Mouse (Mus musculus) gastrocnemius, postnatal 25 days (tissue): ENCODE data around the gene Pnliprp2. TPM values are rescaled to one million over a fixed set of nuclear protein-coding genes. Genes with fewer than 3 reads are reported as not detected.

Experiments
- DNase-seq: peaks from one replicate; pipeline ENCODE4 v3.0.0; 2022
- long read RNA-seq, 2 experiments: library from polyadenylated mRNA; stranded (forward); transcript quantifications; one replicate each; pipeline ENCODE4 v2.0.0; 2021
- total RNA-seq, 2 experiments: library from RNA; stranded (reverse); gene quantifications; 1 replicate in 1 of 2; 2 replicates in 1 of 2; pipeline ENCODE4 v1.2.3; 2021

The Pnliprp2 gene
- total RNA-seq = not detected
- long read RNA-seq, experiment 1 = 0 reads
- long read RNA-seq, experiment 2 = 0 reads

DNA sequence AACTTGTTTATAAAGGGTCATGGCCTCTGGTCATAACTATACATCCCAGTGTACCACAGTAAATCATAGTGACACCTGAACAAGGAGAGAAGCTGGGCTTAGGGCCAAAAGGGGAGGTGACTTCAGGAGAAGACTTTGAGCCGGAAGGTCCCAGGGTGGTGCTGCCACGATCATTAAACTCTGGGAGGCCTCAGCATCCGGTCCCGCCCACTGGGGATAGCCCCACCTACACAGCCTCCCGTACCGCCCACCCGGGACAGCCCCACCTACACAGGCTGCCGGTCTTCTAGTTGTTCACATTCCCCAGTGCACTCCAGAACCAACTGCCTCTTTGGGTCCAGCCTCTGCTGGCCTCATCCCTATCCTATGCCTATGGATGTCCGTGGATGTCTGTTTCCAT, at the start of gene Pnliprp2:
Pnliprp2 (plus strand) TSS at position 297 of the 400 bp plus-strand sequence.
- DNase-seq = no peak

DNA sequence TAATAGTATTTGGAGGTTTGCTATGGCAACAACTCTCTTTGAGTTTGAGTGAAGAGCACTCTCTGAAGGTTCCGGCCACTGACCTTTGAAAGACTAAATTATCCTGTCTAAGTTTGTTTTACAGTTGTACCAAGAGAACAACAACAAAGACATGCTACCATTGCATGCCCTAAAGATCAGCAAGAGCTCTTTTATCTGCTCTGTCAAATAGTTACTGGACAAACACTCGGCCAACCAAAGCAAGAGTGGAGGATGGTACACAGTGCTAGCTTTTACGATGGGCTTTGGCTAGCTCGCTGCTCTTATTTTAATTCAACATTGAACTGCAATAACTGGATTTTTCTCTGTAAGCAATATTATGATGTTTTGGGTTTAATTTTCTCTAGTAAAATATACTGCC, 41.6 kb upstream of the Pnliprp2 start:
- DNase-seq = no peak

DNA sequence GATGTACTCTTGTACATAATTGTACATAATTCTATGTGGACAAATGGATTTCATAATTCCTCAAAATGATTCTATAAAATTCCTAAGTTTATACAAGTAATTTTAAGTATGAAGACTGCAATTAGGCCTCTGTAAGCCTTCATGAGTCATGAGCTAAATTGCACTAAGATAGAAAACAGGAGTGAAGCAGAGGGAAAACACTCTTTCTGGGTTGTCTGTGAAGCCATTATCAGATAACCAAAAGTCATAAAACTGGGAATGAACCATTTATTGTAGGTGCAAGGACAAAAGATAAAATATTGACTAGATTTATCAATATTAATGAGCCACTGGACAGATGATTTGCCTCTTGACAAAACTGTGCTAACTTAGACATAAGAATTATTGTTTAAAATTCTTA, 39.1 kb upstream of the Pnliprp2 start:
- no peak for DNase-seq

DNA sequence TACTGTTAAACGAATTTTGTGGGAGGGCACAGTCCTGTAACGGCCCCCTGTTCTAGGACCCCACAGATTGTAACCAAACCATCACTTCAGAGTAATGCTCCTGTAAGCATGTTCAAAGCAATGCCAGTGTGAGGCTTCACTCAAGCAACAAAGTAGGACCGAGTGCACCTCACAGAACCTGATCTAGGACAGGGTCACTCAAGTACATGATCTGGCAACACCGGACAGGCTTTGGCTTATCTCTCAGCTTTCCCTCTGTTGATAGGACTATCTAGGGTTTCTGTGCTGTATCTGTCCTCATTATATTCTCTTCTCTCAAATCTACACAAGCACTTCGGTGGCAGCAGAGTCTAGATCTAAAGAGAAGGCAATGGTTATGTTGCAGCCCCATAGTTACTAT, 33.0 kb upstream of the Pnliprp2 start:
- no peak for DNase-seq

GRCm38 (mm10) chr19:58727756-58728155, 31.8 kb upstream of the Pnliprp2 start:
- DNase-seq = no peak

DNA sequence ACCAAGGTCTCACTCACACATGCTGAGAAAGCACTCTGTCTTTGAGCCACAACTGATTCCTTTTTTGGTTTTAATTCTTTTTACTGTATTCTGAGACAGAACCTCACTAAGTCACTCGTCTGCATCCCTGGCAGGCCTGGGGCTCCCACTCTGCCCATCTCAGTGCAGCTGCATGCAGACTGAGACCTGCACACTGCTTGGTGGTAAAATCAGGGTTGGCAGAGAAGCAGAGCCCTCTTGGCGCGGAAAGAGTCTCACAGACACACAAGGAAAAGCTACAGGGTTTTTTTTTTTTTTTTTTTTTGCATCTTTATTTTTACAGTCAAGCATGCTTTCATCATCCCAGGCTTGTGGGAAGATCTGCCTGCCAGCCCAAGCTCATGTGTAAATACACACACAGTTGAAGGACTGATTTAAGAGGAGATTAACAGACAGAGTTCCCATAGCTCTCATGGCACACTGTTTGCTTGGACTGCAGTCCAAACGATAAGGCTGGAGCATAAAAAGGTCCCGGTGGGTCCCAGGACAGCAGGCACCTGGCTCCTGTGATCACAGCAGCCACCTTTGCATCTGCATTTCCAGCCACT, 31.0 kb upstream of the Pnliprp2 start, which contains the start of gene Pnliprp1:
Pnliprp1 (plus strand) TSS at position 443 of the 587 bp plus-strand sequence.
- DNase-seq = no peak

GRCm38 (mm10) chr19:58733216-58733615, 26.3 kb upstream of the Pnliprp2 start:
- DNase-seq = no peak

DNA sequence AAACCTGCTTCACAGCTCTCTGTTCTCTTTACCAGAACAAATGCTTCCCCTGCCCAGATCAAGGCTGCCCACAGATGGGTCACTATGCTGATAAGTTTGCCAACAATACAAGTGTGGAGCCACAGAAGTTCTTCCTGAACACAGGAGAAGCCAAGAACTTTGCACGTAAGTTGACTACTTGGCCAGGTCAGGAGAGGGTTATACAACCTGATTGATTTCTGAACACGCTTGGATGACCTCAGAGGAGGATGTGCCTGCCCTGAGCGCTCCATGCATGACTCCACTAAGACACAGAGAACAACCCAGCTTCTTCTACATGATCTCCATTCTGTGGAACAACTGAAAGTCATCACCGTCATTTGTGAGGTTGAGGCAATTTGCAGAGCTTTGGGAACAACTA, 21.4 kb upstream of the Pnliprp2 start:
- no peak for DNase-seq

DNA sequence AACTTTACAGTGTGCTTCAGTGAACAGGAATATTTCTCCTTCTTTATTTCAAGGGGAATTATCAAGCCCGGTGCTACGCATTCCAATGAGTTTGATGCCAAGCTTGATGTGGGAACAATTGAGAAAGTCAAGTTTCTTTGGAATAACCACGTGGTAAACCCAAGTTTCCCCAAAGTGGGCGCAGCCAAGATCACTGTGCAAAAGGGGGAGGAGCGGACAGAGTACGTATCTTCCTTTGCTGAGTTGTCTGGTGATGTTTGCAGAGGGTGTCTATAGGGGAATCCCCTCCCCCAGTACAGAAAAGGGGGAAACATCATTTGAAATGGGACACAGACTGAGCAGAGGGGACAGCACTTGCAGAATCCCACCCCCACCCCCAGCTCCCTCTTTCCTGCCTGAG, 18.5 kb upstream of the Pnliprp2 start:
- no peak for DNase-seq

DNA sequence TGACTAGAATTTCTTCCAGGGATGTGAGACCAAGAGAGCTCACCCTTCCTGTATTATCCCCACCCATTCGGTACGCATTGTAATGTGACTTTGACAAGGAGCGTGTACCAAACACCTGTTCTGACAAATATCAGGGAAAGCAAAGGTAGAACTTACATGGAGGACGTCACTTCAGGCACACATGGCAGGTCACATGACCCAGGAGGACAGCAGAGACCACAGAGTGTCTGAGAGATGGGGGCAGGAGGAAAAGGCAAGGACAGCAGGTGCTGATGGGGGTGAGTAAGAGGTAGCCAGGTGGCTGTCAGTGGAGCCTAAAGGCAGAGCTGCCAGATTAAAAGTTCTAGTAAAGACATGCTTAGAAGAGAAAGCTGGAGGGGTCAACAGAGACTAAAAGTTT, 16.8 kb upstream of the Pnliprp2 start:
- no peak for DNase-seq

GRCm38 (mm10) chr19:58743736-58744135, 15.8 kb upstream of the Pnliprp2 start:
- no peak for DNase-seq

GRCm38 (mm10) chr19:58747498-58748000, 12.0 kb upstream of the Pnliprp2 start:
- DNase-seq = no peak

DNA sequence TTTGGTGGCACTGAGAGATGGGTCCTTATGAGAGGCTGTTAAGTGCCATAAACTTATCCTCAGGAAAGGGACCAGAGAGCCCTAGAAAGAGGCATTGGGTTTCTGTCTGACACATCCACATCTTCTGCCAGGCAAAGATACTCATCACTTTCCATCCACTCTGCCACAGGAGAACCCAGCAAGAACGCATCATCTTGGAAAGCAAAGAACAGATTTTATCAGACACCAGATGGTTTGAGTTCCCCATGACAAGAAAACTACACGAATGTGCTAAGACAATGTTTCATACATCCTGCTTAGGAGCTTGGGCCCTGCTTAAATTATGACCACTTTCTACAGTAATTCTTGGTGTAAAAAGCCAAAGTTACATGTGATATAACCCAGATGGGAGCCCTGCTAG, 8.7 kb upstream of the Pnliprp2 start:
- DNase-seq = no peak

GRCm38 (mm10) chr19:58751504-58751903, 8.0 kb upstream of the Pnliprp2 start:
- no peak for DNase-seq

- DNase-seq = no peak
Measured at GRCm38 (mm10) chr19:58758871-58759270, 648 bp upstream of the Pnliprp2 start.

GRCm38 (mm10) chr19:58762316-58762715, 2.8 kb downstream of the Pnliprp2 start:
- DNase-seq = no peak

DNA sequence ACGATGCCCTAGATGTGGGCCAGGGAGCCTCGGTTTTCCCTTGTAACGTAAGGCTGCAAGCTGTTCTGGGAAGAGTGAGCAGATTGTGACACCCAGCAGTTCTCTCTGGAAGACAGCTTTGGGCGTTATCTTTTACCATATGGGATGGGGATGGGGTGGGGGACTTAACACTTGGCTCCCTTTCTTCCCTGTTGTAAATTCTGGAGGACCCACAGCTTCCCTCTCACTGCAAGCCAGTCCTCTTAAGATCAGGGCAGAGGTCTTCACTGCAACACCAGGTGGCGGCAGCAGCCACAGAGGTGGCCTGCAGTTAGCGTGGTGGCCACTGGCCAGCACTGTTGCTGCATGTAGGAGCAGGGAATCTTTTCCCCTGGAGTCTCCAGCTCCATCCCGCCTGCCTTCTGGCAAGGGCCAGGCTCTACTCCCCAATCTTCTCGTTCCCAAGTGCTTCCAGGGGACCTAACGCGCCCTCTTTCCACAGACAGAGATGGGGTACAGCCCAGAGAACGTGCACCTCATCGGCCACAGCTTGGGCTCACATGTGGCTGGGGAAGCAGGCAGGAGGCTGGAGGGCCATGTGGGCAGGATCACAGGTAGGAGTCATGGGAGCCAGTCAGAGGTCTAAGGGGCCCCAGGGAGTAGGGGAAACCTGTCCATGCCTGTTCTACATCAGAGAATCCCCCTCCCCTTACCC, 3.5 kb downstream of the Pnliprp2 start:
- DNase-seq = no peak

GRCm38 (mm10) chr19:58767329-58767728, 7.8 kb downstream of the Pnliprp2 start:
- no peak for DNase-seq

DNA sequence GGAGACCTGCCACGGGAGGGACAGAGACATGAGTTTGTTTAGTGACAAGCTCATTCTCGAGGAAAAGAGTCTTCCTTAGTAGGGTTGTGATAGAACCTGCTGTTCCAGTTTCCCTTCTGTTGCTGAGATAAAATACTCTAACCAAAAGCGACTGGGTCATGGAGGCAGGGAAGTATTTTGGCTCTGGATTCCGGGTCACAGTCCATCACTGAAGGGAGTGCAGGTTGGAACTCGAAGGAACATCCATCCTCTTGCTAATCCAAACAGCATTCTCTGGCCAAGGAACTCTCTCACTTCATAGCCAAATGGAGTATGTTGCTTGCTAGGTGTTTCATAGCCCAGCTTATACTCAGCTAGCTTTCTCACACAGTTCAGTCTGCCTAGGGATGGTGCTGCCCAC, 16.9 kb downstream of the Pnliprp2 start:
- DNase-seq = no peak

DNA sequence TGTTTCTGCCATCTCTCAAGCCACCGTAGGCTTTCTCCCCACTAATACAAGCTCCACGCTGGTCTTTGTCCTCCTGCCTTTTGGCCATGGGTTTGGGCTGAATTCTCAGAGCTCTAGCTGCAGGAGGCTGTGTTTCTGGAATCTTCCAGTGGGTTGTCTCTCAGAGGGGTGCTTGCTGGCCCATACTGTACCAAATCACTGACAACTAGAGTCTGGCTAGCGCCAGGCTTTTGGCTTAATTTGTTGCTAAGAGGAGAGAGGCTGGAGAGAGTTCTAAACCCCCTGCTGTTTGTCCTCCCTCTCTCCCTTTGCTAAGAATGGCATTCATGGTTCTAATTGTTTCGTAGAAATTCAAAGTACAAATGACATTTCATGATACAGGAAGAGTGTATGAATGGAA, 22.0 kb downstream of the Pnliprp2 start:
- no peak for DNase-seq

- no peak for DNase-seq
Measured at GRCm38 (mm10) chr19:58783938-58784337, 24.4 kb downstream of the Pnliprp2 start.

- no peak for DNase-seq
Measured at GRCm38 (mm10) chr19:58789194-58789593, 29.7 kb downstream of the Pnliprp2 start.

DNA sequence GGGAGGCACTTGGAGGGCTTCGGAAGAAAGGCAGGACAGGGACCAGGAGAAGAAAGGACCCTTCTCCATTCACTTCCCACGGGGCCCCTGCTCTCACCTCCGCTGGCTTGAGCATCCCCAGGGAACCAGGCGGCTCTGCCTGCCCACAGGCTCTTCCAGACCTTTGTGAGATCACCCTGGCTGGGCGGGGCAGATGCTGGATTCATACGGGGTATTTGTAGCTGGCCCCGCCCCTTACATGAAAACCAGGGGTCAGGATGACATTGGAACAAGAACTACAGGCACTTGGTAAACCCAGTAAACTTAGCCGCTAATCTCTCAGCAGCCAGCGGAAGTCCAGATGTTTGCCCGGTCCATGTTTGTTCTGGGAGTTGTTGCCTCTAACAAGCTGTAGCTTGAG, 34.8 kb downstream of the Pnliprp2 start, which contains the start of gene 1700019N19Rik:
1700019N19Rik (minus strand) TSS at position 178 of the 400 bp plus-strand sequence.
- DNase-seq = no peak
